Mouse (Mus musculus): Measurements from ENCODE around the gene Asb10. TPM values are rescaled to one million over a fixed set of nuclear protein-coding genes. Genes with fewer than 3 reads are reported as not detected.

The Asb10 gene
- not detected for polyA plus RNA-seq (2017; shearing (Covaris generic))

DNA sequence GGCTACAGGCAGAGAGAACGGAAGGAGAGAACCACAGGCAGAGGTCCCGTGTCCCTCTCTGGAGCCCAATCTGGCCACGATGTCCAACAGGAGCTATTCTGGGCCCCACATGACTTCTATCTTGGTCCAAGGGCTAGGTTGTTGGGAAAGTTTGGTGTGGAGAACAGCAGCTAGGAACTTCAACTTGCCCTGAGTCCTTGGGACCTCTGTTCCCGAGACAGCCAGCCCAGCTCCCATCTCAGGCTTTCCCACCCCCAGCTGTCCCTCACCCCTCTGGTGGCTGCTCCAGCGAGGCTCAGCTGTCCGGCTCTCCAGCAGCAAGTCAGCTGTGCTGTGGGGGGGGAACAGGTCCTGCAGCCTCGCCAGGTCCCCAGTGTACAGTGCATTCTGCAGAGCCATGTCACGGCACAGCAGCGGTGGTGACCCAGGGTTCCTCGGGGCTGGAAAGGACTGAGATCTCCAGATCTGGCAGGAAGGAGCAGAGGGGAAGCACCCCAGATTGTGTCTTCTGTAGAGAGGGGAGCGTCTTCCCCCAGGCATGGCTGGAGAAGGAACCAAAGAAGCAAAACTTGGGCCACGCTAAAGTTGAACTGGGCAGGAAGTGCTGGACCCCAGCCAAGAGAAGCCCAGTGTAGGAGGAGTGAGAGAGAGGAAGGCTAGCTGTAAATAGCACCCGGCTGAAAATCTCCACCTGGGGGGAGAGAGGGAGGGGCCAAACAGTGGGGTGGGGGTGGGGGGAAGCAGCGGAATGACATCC, at the start of gene Asb10:
Gene Asb10 (minus strand): TSS at position 592 of the 757 bp plus-strand sequence.

DNA sequence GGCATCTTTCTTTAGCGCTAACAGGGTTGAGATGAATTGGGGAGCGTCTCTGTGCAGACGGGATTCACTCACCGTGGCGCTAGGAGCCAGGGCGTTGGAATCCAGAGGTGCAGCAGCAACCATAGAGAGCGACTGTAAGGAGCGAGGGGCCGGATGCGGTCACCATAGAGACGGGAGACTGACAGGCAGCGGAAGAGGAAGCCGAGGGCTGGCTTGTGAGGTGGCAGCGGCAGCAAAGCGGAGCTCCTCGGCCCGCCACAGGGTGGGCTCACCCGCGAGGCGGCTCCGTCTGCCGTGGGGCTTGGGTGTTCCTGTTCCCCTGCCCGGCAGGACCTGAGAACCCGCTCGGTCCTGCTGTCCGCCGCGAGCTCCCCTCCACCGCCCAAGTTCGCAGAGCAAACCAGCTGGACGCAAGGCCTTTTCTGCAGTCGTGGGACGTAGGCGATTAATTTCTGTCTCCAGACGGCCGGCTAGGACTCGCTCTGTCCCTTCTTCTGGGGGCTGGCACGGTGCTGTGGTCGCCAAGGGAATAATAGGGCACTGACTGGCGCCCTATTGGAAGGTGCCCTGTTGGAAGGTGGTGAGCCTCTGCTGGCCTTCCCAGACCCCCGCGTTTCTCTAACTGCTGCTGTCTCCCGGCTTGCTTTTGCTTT, 45.9 kb upstream of the Asb10 start, which contains the start of gene Chpf2:
Gene Chpf2 (plus strand): TSS at position 195 of the 653 bp plus-strand sequence.

GRCm38 (mm10) chr5:24577183-24577929, 36.6 kb upstream of the Asb10 start, which contains the start of gene Abcf2:
Gene Abcf2 (minus strand): TSS chr5:24577467.

DNA sequence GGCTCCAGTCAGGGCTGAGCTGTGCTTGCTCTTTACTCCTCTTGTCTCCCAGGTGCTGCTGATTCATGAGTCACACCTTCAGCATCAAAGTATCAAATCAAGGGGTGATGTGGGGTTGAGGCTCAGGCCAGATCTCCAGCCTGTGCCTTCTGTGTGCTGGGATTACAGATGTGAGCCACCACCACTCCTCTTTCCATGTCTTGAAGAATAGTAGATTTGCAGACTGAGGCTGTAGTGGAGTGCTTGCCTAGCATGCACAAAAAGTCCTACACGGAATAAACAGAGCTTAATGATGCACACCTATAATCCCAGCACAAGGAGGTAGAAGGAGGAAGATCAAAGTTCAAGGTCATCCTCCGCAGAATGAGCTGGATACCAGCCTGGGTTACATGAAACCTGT, 15.9 kb upstream of the Asb10 start, which contains the start of gene 4931409K22Rik:
Gene 4931409K22Rik (minus strand): TSS at position 101 of the 400 bp plus-strand sequence.

GRCm38 (mm10) chr5:24526889-24527230, 13.9 kb downstream of the Asb10 start, which contains the start of gene Gbx1:
Gene Gbx1 (minus strand): TSS chr5:24527202.

Other genes starting within 250 kb of the Asb10 start
- gene Kcnh2, start 189.4 kb downstream of the Asb10 start, polyA plus RNA-seq (2017; shearing (Covaris generic)), result 4.6 TPM
- 0.23 TPM for gene Nos3, start 176.2 kb downstream of the Asb10 start, polyA plus RNA-seq (2017; shearing (Covaris generic))
- gene Atg9b, start 148.8 kb downstream of the Asb10 start, polyA plus RNA-seq (2017; shearing (Covaris generic)), result 2.3 TPM
- gene Abcb8, start 147.3 kb downstream of the Asb10 start, polyA plus RNA-seq (2017; shearing (Covaris generic)), result 26.2 TPM
- 0.24 TPM for gene Asic3, start 127.6 kb downstream of the Asb10 start, polyA plus RNA-seq (2017; shearing (Covaris generic))
- 86.4 TPM for gene Cdk5, start 117.4 kb downstream of the Asb10 start, polyA plus RNA-seq (2017; shearing (Covaris generic))
- 39.5 TPM for gene Slc4a2, start 117.1 kb downstream of the Asb10 start, polyA plus RNA-seq (2017; shearing (Covaris generic))
- gene Fastk, start 95.7 kb downstream of the Asb10 start, polyA plus RNA-seq (2017; shearing (Covaris generic)), result 149 TPM
- gene Tmub1, start 93.1 kb downstream of the Asb10 start, polyA plus RNA-seq (2017; shearing (Covaris generic)), result 75.8 TPM
- 76.9 TPM for gene Agap3, start 88.8 kb downstream of the Asb10 start, polyA plus RNA-seq (2017; shearing (Covaris generic))
- gene Gbx1, start 13.8 kb downstream of the Asb10 start, polyA plus RNA-seq (2017; shearing (Covaris generic)), result not detected
- not detected for gene 4931409K22Rik, start 15.8 kb upstream of the Asb10 start, polyA plus RNA-seq (2017; shearing (Covaris generic))
- 82.9 TPM for gene Abcf2, start 36.5 kb upstream of the Asb10 start, polyA plus RNA-seq (2017; shearing (Covaris generic))
- gene Chpf2, start 45.8 kb upstream of the Asb10 start, polyA plus RNA-seq (2017; shearing (Covaris generic)), result 34.1 TPM
- 2.3 TPM for gene Smarcd3, start 83.4 kb upstream of the Asb10 start, polyA plus RNA-seq (2017; shearing (Covaris generic))
- gene Nub1, start 144.6 kb upstream of the Asb10 start, polyA plus RNA-seq (2017; shearing (Covaris generic)), result 92.2 TPM
- gene Wdr86, start 189.7 kb upstream of the Asb10 start, polyA plus RNA-seq (2017; shearing (Covaris generic)), result 0.22 TPM
- gene Crygn, start 217.0 kb upstream of the Asb10 start, polyA plus RNA-seq (2017; shearing (Covaris generic)), result 1.7 TPM

Measured in CD4-positive, CD25-positive, alpha-beta regulatory T cell (primary cell).